Mouse (Mus musculus) heart, postnatal 0 days (tissue): ENCODE data around the gene Kcnj4.

Experiments
- CTCF ChIP-seq: IDR thresholded peaks from 2 replicates; pipeline ENCODE4 v1.5.1; 2016; ENCODE audit warnings: antibody characterized with exemption, control low read depth, low read depth
- EP300 ChIP-seq: IDR thresholded peaks from 2 replicates; pipeline ENCODE4 v1.6.1; 2016; ENCODE audit warnings: antibody characterized with exemption, low read depth

- TF ChIP-seq CTCF: no peak
- no peak for TF ChIP-seq EP300
Observed at GRCm38 (mm10) chr15:79500110-79500509, 4.9 kb downstream of the Kcnj4 start.
